Mouse (Mus musculus): ENCODE data around the gene Nox3.

Nox3 gene

DNA sequence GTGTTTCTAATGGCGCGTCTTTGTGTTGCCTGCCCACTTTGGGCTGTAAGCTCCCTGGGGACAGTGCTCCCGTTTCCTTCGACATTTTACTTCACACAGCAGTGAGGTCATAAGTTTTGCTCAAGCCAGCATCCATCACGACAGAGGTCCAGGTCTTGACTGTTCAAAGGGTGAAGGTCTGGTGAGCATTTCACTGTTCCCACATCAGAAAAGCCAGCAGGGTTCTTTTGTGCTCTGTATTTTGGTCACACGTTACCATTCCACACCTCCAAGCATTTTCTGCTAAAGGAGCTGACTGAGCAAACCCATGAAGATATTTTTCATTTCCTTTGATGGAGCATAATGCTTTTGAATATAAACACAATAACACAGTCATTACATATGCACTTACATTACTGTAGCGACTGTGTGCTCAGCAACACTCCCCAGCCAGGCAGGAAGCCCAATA lies 85.7 kb downstream of the Nox3 start:
- no peak for DNase-seq (ENCODE audit: low spot score)

GRCm38 (mm10) chr17:3602954-3603672 lies 92.9 kb downstream of the Nox3 start:
- DNase-seq (ENCODE audit: low spot score) = no peak

GRCm38 (mm10) chr17:3598393-3598792 lies 97.7 kb downstream of the Nox3 start:
- DNase-seq (ENCODE audit: low spot score) = no peak

- DNase-seq (ENCODE audit: low spot score) = no peak
Observed at GRCm38 (mm10) chr17:3597866-3598265, 98.2 kb downstream of the Nox3 start.

GRCm38 (mm10) chr17:3597130-3597529 lies 98.9 kb downstream of the Nox3 start:
- no peak for DNase-seq (ENCODE audit: low spot score)
